Mouse (Mus musculus): ENCODE results near the gene Etl4.

- TF ChIP-seq CTCF (IDR thresholded peaks at IDR 0.05) (no peak), EP300 (IDR thresholded peaks at IDR 0.05; ENCODE audit: insufficient read depth, low read depth, low read length) (no peak)
These were observed 729.0 kb downstream of the Etl4 start for GRCm38 (mm10) chr2:20638604-20639003.

All from heart, adult 2 months (tissue).